Mouse (Mus musculus): Measurements from ENCODE around the gene Gsg1l. TPM values are rescaled to one million over a fixed set of nuclear protein-coding genes. Genes with fewer than 3 reads are reported as not detected.
A peak's percentile ranks its signal among the peaks of the same experiment; 100 is the strongest.

Gene Gsg1l
- total RNA-seq, 2 experiments from 2014 or later = 0.34 to 0.47 TPM

- no peak for DNase-seq (ENCODE audit: low spot score in 2 of 2)
Observed at GRCm38 (mm10) chr7:125987117-125987516, 95.1 kb downstream of the Gsg1l start.

- DNase-seq (ENCODE audit: low spot score in 2 of 2) = no peak
Observed at GRCm38 (mm10) chr7:125985565-125985964, 96.6 kb downstream of the Gsg1l start.

GRCm38 (mm10) chr7:125983902-125984841 is 98.0 kb downstream of the Gsg1l start:
- no peak for DNase-seq (ENCODE audit: low spot score in 2 of 2)

- no peak for DNase-seq (ENCODE audit: low spot score in 2 of 2)
Observed at GRCm38 (mm10) chr7:125979591-125979990, 102.6 kb downstream of the Gsg1l start.

GRCm38 (mm10) chr7:125976695-125977094 is 105.5 kb downstream of the Gsg1l start:
- peak in 1 of 2 experiments; percentile 27 for DNase-seq (ENCODE audit: low spot score in 2 of 2)

GRCm38 (mm10) chr7:125975414-125975813 is 106.8 kb downstream of the Gsg1l start:
- DNase-seq (ENCODE audit: low spot score in 2 of 2) = no peak

GRCm38 (mm10) chr7:125973874-125974273 is 108.3 kb downstream of the Gsg1l start:
- no peak for DNase-seq (ENCODE audit: low spot score in 2 of 2)

GRCm38 (mm10) chr7:125972776-125973175 is 109.4 kb downstream of the Gsg1l start:
- DNase-seq (ENCODE audit: low spot score in 2 of 2) = no peak

GRCm38 (mm10) chr7:125972174-125972672 is 110.0 kb downstream of the Gsg1l start:
- no peak for DNase-seq (ENCODE audit: low spot score in 2 of 2)

- no peak for DNase-seq (ENCODE audit: low spot score in 2 of 2)
Observed at GRCm38 (mm10) chr7:125969076-125969475, 113.1 kb downstream of the Gsg1l start.

GRCm38 (mm10) chr7:125966402-125967261 is 115.6 kb downstream of the Gsg1l start:
- DNase-seq (ENCODE audit: low spot score in 2 of 2) = peak in 1 of 2 experiments; percentile 21

- no peak for DNase-seq (ENCODE audit: low spot score in 2 of 2)
Observed at GRCm38 (mm10) chr7:125964087-125964607, 118.1 kb downstream of the Gsg1l start.

GRCm38 (mm10) chr7:125959294-125960048 is 122.7 kb downstream of the Gsg1l start:
- DNase-seq (ENCODE audit: low spot score in 2 of 2) = no peak

GRCm38 (mm10) chr7:125958856-125959255 is 123.4 kb downstream of the Gsg1l start:
- DNase-seq (ENCODE audit: low spot score in 2 of 2) = no peak

GRCm38 (mm10) chr7:125954994-125955393 is 127.2 kb downstream of the Gsg1l start:
- no peak for DNase-seq (ENCODE audit: low spot score in 2 of 2)

GRCm38 (mm10) chr7:125954356-125954878 is 127.8 kb downstream of the Gsg1l start:
- DNase-seq (ENCODE audit: low spot score in 2 of 2) = no peak

- DNase-seq (ENCODE audit: low spot score in 2 of 2) = no peak
Observed at GRCm38 (mm10) chr7:125953844-125954243, 128.4 kb downstream of the Gsg1l start.

- DNase-seq (ENCODE audit: low spot score in 2 of 2) = no peak
Observed at GRCm38 (mm10) chr7:125951911-125952310, 130.3 kb downstream of the Gsg1l start.

GRCm38 (mm10) chr7:125948973-125949372 is 133.2 kb downstream of the Gsg1l start:
- DNase-seq (ENCODE audit: low spot score in 2 of 2) = no peak

- DNase-seq (ENCODE audit: low spot score in 2 of 2) = no peak
Observed at GRCm38 (mm10) chr7:125945915-125946314, 136.3 kb downstream of the Gsg1l start.
